Mouse (Mus musculus): ENCODE results near the gene Zc3h15.
"Not testable (repeated sequence)": the region's sequence is repeated elsewhere in the genome, so short reads cannot be mapped to it uniquely, and the experiment has no call there.

Gene Zc3h15

GRCm38 (mm10) chr2:83674421-83674820, 30.2 kb downstream of the Zc3h15 start:
- no peak for DNase-seq (ENCODE audit: low spot score in 2 of 2)

GRCm38 (mm10) chr2:83674896-83675295, 30.7 kb downstream of the Zc3h15 start:
- DNase-seq (ENCODE audit: low spot score in 2 of 2) = no peak

- DNase-seq (ENCODE audit: low spot score in 2 of 2) = no peak
Measured at GRCm38 (mm10) chr2:83675681-83676080, 31.4 kb downstream of the Zc3h15 start.

- no peak for DNase-seq (ENCODE audit: low spot score in 2 of 2)
Measured at GRCm38 (mm10) chr2:83676226-83676870, 32.1 kb downstream of the Zc3h15 start.

- no peak for DNase-seq (ENCODE audit: low spot score in 2 of 2)
Measured at GRCm38 (mm10) chr2:83681332-83681731, 37.1 kb downstream of the Zc3h15 start.

- DNase-seq (ENCODE audit: low spot score in 2 of 2) = no peak
Measured at GRCm38 (mm10) chr2:83681785-83682184, 37.5 kb downstream of the Zc3h15 start.

- DNase-seq (ENCODE audit: low spot score in 2 of 2) = no peak
Measured at GRCm38 (mm10) chr2:83682282-83682681, 38.0 kb downstream of the Zc3h15 start.

GRCm38 (mm10) chr2:83683731-83684519, 39.7 kb downstream of the Zc3h15 start:
- no peak for DNase-seq (ENCODE audit: low spot score in 2 of 2)

- DNase-seq (ENCODE audit: low spot score in 2 of 2) = no peak
Measured at GRCm38 (mm10) chr2:83684691-83685090, 40.5 kb downstream of the Zc3h15 start.

- DNase-seq (ENCODE audit: low spot score in 2 of 2) = no peak
Measured at GRCm38 (mm10) chr2:83690372-83690771, 46.1 kb downstream of the Zc3h15 start.

GRCm38 (mm10) chr2:83692651-83693545, 48.7 kb downstream of the Zc3h15 start:
- no peak for DNase-seq (ENCODE audit: low spot score in 2 of 2)

- no peak for DNase-seq (ENCODE audit: low spot score in 2 of 2)
Measured at GRCm38 (mm10) chr2:83694061-83694460, 49.8 kb downstream of the Zc3h15 start.

GRCm38 (mm10) chr2:83695345-83696247, 51.4 kb downstream of the Zc3h15 start:
- DNase-seq (ENCODE audit: low spot score in 2 of 2) = no peak

GRCm38 (mm10) chr2:83698484-83698883, 54.2 kb downstream of the Zc3h15 start:
- DNase-seq (ENCODE audit: low spot score in 2 of 2) = no peak

GRCm38 (mm10) chr2:83699324-83699723, 55.1 kb downstream of the Zc3h15 start:
- no peak for DNase-seq (ENCODE audit: low spot score in 2 of 2)

- no peak for DNase-seq (ENCODE audit: low spot score in 2 of 2)
Measured at GRCm38 (mm10) chr2:83700667-83701066, 56.4 kb downstream of the Zc3h15 start.

- no peak for DNase-seq (ENCODE audit: low spot score in 2 of 2)
Measured at GRCm38 (mm10) chr2:83702411-83702810, 58.2 kb downstream of the Zc3h15 start.

- no peak for DNase-seq (ENCODE audit: low spot score in 2 of 2)
Measured at GRCm38 (mm10) chr2:83705580-83706158, 61.4 kb downstream of the Zc3h15 start.

- DNase-seq (ENCODE audit: low spot score in 2 of 2) = no peak
Measured at GRCm38 (mm10) chr2:83709896-83710524, 65.8 kb downstream of the Zc3h15 start.

GRCm38 (mm10) chr2:83713281-83713680, 69.0 kb downstream of the Zc3h15 start:
- not testable (repeated sequence) for DNase-seq (ENCODE audit: low spot score in 2 of 2)
